Mouse (Mus musculus) testis, adult 2 months (tissue): ENCODE results near the gene Ugt1a10. TPM values are rescaled to one million over a fixed set of nuclear protein-coding genes. Genes with fewer than 3 reads are reported as not detected.

Experiments
- H3K27ac ChIP-seq: fragments of 200-500 bp; 2 replicates; pipeline ENCODE4 v1.5.1; 2012; ENCODE audit warnings: low read depth, low read length; ENCODE audit not compliant: control insufficient read depth, insufficient read depth
- H3K27me3 ChIP-seq: fragments of 200-500 bp; 2 replicates; pipeline ENCODE4 v1.6.1; 2012; ENCODE audit warnings: mild to moderate bottlenecking, low read length, moderate library complexity; ENCODE audit not compliant: control insufficient read depth, insufficient read depth
- H3K36me3 ChIP-seq: fragments of 200-500 bp; 2 replicates; pipeline ENCODE4 v1.6.1; 2012; ENCODE audit warnings: mild to moderate bottlenecking, low read length; ENCODE audit not compliant: control insufficient read depth, insufficient read depth
- H3K4me1 ChIP-seq: fragments of 200-500 bp; 2 replicates; pipeline ENCODE4 v1.6.1; 2012; ENCODE audit warnings: low read length; ENCODE audit not compliant: control insufficient read depth, insufficient read depth
- H3K4me3 ChIP-seq: fragments of 200-500 bp; 2 replicates; pipeline ENCODE4 v1.5.1; 2012; ENCODE audit warnings: low read depth, mild to moderate bottlenecking, low read length, moderate library complexity, mixed read lengths; ENCODE audit not compliant: control insufficient read depth
- CTCF ChIP-seq: fragments of 200-500 bp; IDR thresholded peaks from 2 replicates; pipeline ENCODE4 v1.5.1; 2012; ENCODE audit warnings: low read depth, mild to moderate bottlenecking, inconsistent platforms, low read length, moderate library complexity; ENCODE audit not compliant: control insufficient read depth, insufficient read depth, insufficient replicate concordance
- POLR2A ChIP-seq: fragments of 200-500 bp; IDR thresholded peaks from 2 replicates; pipeline ENCODE4 v1.6.1; 2012; ENCODE audit warnings: low read depth, mild to moderate bottlenecking, inconsistent platforms, low read length, moderate library complexity; ENCODE audit not compliant: control insufficient read depth
- polyA plus RNA-seq: library from polyadenylated mRNA; depleted of rRNA; stranded (reverse); fragments of >200 nt; gene quantifications from 2 replicates; pipeline ENCODE4 v1.2.3, GENCODE M21; 2012

The Ugt1a10 gene
- polyA plus RNA-seq, 1 experiment: not detected

- TF ChIP-seq CTCF: no peak
- no peak for TF ChIP-seq POLR2A
- H3K4me3 ChIP-seq: no peak overlapping the region
- no peak overlapping the region for H3K27ac ChIP-seq
- H3K4me1 ChIP-seq: peaks cover 2% of the 10 kb centered on the region; the same call in 1 of the 2 replicates
- H3K36me3 ChIP-seq: no peaks in the 10 kb centered on the region; the same call in 1 of the 2 replicates
- no peaks in the 10 kb centered on the region for H3K27me3 ChIP-seq
Observed at GRCm38 (mm10) chr1:88229566-88229965, 174.4 kb downstream of the Ugt1a10 start.

- Histone ChIP-seq H3K4me3 (no peak overlapping the region), H3K36me3 (no peaks in the 10 kb centered on the region; the same call in 1 of the 2 replicates), H3K4me1 (peaks cover 2% of the 10 kb centered on the region; the same call in 1 of the 2 replicates), H3K27ac (no peak overlapping the region), H3K27me3 (no peaks in the 10 kb centered on the region)
- no peak for TF ChIP-seq CTCF
- no peak for TF ChIP-seq POLR2A
Observed at GRCm38 (mm10) chr1:88229986-88230385, 174.8 kb downstream of the Ugt1a10 start.

- Histone ChIP-seq H3K4me1 (peaks cover 2% of the 10 kb centered on the region; the same call in 1 of the 2 replicates), H3K36me3 (no peaks in the 10 kb centered on the region; the same call in 1 of the 2 replicates), H3K27ac (no peak overlapping the region), H3K4me3 (no peak overlapping the region), H3K27me3 (no peaks in the 10 kb centered on the region)
- TF ChIP-seq POLR2A (no peak), CTCF (no peak)
Observed at GRCm38 (mm10) chr1:88230421-88230820, 175.2 kb downstream of the Ugt1a10 start.

GRCm38 (mm10) chr1:88230981-88231802 lies 176.0 kb downstream of the Ugt1a10 start:
- Histone ChIP-seq H3K36me3 (no peaks in the 10 kb centered on the region; the same call in 1 of the 2 replicates), H3K27me3 (no peaks in the 10 kb centered on the region), H3K4me3 (no peak overlapping the region), H3K27ac (no peak overlapping the region), H3K4me1 (peaks cover 2% of the 10 kb centered on the region; the same call in 1 of the 2 replicates)
- no peak for TF ChIP-seq POLR2A
- TF ChIP-seq CTCF: no peak

GRCm38 (mm10) chr1:88231803-88232499 lies 176.8 kb downstream of the Ugt1a10 start:
- H3K4me3 ChIP-seq: no peak overlapping the region
- TF ChIP-seq CTCF (no peak), POLR2A (no peak)
- no peak overlapping the region for H3K27ac ChIP-seq
- no peaks in the 10 kb centered on the region; the same call in 1 of the 2 replicates for H3K36me3 ChIP-seq
- H3K4me1 ChIP-seq: no peaks in the 10 kb centered on the region; the same call in 1 of the 2 replicates
- no peaks in the 10 kb centered on the region for H3K27me3 ChIP-seq

- H3K27ac ChIP-seq: no peak overlapping the region
- TF ChIP-seq CTCF (no peak), POLR2A (no peak)
- no peaks in the 10 kb centered on the region for H3K4me1 ChIP-seq
- no peaks in the 10 kb centered on the region; the same call in 1 of the 2 replicates for H3K36me3 ChIP-seq
- H3K4me3 ChIP-seq: no peak overlapping the region
- H3K27me3 ChIP-seq: no peaks in the 10 kb centered on the region
Observed at GRCm38 (mm10) chr1:88232664-88233380, 177.6 kb downstream of the Ugt1a10 start.
